Mouse (Mus musculus): ENCODE measurements at regions not wholly inside any gene's neighbourhood (a gene's known extent, or its start where the extent isn't known, plus 50 kb on each side); places are given as distances from the start of the nearest gene placed in this dataset.

- peak; percentile 18; the same call in 1 of the 2 replicates for ATAC-seq (ENCODE audit: insufficient number of reproducible peaks, insufficient read depth, low FRiP score, low TSS enrichment, low read depth)
- Histone ChIP-seq H3K9me3 (no peaks in the 10 kb centered on the region), H3K4me3 (no peak overlapping the region), H3K4me2 (peak overlapping the region; percentile 48), H3K27ac (peak overlapping the region; percentile 88), H3K27me3 (no peaks in the 10 kb centered on the region), H3K36me3 (no peaks in the 10 kb centered on the region), H3K4me1 (peaks cover 54% of the 10 kb centered on the region), H3K9ac (no peak overlapping the region)
- WGBS = 11% methylated on average over 7 of the region's 7 CpGs
Measured at GRCm38 (mm10) chr16:15052389-15052923, 146.1 kb downstream of the Efcab1 start.

GRCm38 (mm10) chr16:15052924-15053793 is 146.8 kb downstream of the Efcab1 start:
- H3K9ac ChIP-seq = no peak overlapping the region
- no peaks in the 10 kb centered on the region for H3K9me3 ChIP-seq
- ATAC-seq (ENCODE audit: insufficient number of reproducible peaks, insufficient read depth, low FRiP score, low TSS enrichment, low read depth) = peak; percentile 88
- peaks cover 54% of the 10 kb centered on the region for H3K4me1 ChIP-seq
- H3K36me3 ChIP-seq = no peaks in the 10 kb centered on the region
- H3K4me3 ChIP-seq = no peak overlapping the region
- peak overlapping the region; percentile 48 for H3K4me2 ChIP-seq
- H3K27ac ChIP-seq = peak overlapping the region; percentile 88
- H3K27me3 ChIP-seq = no peaks in the 10 kb centered on the region
- WGBS = 3% methylated on average over 16 of the region's 16 CpGs

GRCm38 (mm10) chr16:15053840-15054239 is 147.4 kb downstream of the Efcab1 start:
- H3K4me1 ChIP-seq = peaks cover 54% of the 10 kb centered on the region
- H3K4me2 ChIP-seq = peak overlapping the region; percentile 48; the same call in 1 of the 2 replicates
- no peak overlapping the region for H3K9ac ChIP-seq
- no peaks in the 10 kb centered on the region for H3K9me3 ChIP-seq
- WGBS = 3% methylated on average over 4 of the region's 4 CpGs
- no peaks in the 10 kb centered on the region for H3K27me3 ChIP-seq
- no peaks in the 10 kb centered on the region for H3K36me3 ChIP-seq
- H3K4me3 ChIP-seq = no peak overlapping the region
- no peak for ATAC-seq (ENCODE audit: insufficient number of reproducible peaks, insufficient read depth, low FRiP score, low TSS enrichment, low read depth)
- H3K27ac ChIP-seq = peak overlapping the region; percentile 88

- no peak overlapping the region for H3K4me3 ChIP-seq
- ATAC-seq (ENCODE audit: insufficient number of reproducible peaks, insufficient read depth, low FRiP score, low TSS enrichment, low read depth) = no peak; the same call in 1 of the 2 replicates
- peaks cover 54% of the 10 kb centered on the region for H3K4me1 ChIP-seq
- H3K27me3 ChIP-seq = no peaks in the 10 kb centered on the region
- H3K27ac ChIP-seq = peak overlapping the region; percentile 88
- no peak overlapping the region for H3K4me2 ChIP-seq
- no peaks in the 10 kb centered on the region for H3K9me3 ChIP-seq
- H3K36me3 ChIP-seq = no peaks in the 10 kb centered on the region
- WGBS = 15% methylated on average over 5 of the region's 5 CpGs
- H3K9ac ChIP-seq = no peak overlapping the region
Measured at GRCm38 (mm10) chr16:15054306-15055001, 148.0 kb downstream of the Efcab1 start.

- Histone ChIP-seq H3K4me2 (no peak overlapping the region), H3K27ac (peak overlapping the region; percentile 66; the same call in 1 of the 2 replicates), H3K9ac (no peak overlapping the region), H3K4me3 (no peak overlapping the region), H3K9me3 (no peaks in the 10 kb centered on the region), H3K27me3 (no peaks in the 10 kb centered on the region), H3K36me3 (no peaks in the 10 kb centered on the region), H3K4me1 (peaks cover 54% of the 10 kb centered on the region)
- WGBS = 72% methylated on average over 5 of the region's 5 CpGs
- no peak for ATAC-seq (ENCODE audit: insufficient number of reproducible peaks, insufficient read depth, low FRiP score, low TSS enrichment, low read depth)
Measured at GRCm38 (mm10) chr16:15055697-15056096, 149.3 kb downstream of the Efcab1 start.

GRCm38 (mm10) chr16:15070485-15070960 is 164.1 kb downstream of the Efcab1 start:
- no peaks in the 10 kb centered on the region for H3K36me3 ChIP-seq
- H3K4me1 ChIP-seq = no peaks in the 10 kb centered on the region
- 58% methylated on average over 7 of the region's 7 CpGs for WGBS
- H3K27ac ChIP-seq = no peak overlapping the region
- H3K4me3 ChIP-seq = no peak overlapping the region
- no peak overlapping the region for H3K4me2 ChIP-seq
- H3K27me3 ChIP-seq = no peaks in the 10 kb centered on the region
- H3K9ac ChIP-seq = no peak overlapping the region
- no peak for ATAC-seq (ENCODE audit: insufficient number of reproducible peaks, insufficient read depth, low FRiP score, low TSS enrichment, low read depth)
- no peaks in the 10 kb centered on the region for H3K9me3 ChIP-seq

GRCm38 (mm10) chr16:15074407-15074806 is 168.0 kb downstream of the Efcab1 start:
- H3K36me3 ChIP-seq = no peaks in the 10 kb centered on the region
- H3K9ac ChIP-seq = no peak overlapping the region
- H3K4me1 ChIP-seq = no peaks in the 10 kb centered on the region
- ATAC-seq (ENCODE audit: insufficient number of reproducible peaks, insufficient read depth, low FRiP score, low TSS enrichment, low read depth) = no peak
- H3K27me3 ChIP-seq = no peaks in the 10 kb centered on the region
- no peak overlapping the region for H3K4me3 ChIP-seq
- no peak overlapping the region for H3K4me2 ChIP-seq
- H3K27ac ChIP-seq = no peak overlapping the region
- peaks cover 5% of the 10 kb centered on the region; the same call in 1 of the 2 replicates for H3K9me3 ChIP-seq

GRCm38 (mm10) chr16:15083692-15084091 is 177.3 kb downstream of the Efcab1 start:
- no peak for ATAC-seq (ENCODE audit: insufficient number of reproducible peaks, insufficient read depth, low FRiP score, low TSS enrichment, low read depth)
- 24% methylated on average over 3 of the region's 3 CpGs for WGBS
- H3K4me1 ChIP-seq = peaks cover 22% of the 10 kb centered on the region
- H3K4me3 ChIP-seq = no peak overlapping the region
- H3K9me3 ChIP-seq = no peaks in the 10 kb centered on the region
- H3K36me3 ChIP-seq = no peaks in the 10 kb centered on the region
- H3K4me2 ChIP-seq = peak overlapping the region; percentile 71
- no peak overlapping the region for H3K9ac ChIP-seq
- no peaks in the 10 kb centered on the region for H3K27me3 ChIP-seq
- H3K27ac ChIP-seq = peak overlapping the region; percentile 97

- H3K9me3 ChIP-seq = no peaks in the 10 kb centered on the region
- peak overlapping the region; percentile 97 for H3K27ac ChIP-seq
- peak overlapping the region; percentile 71 for H3K4me2 ChIP-seq
- peak overlapping the region; percentile 50 for H3K4me3 ChIP-seq
- no peaks in the 10 kb centered on the region for H3K27me3 ChIP-seq
- peak overlapping the region; percentile 74 for H3K9ac ChIP-seq
- H3K36me3 ChIP-seq = no peaks in the 10 kb centered on the region
- WGBS = 10% methylated on average over 10 of the region's 10 CpGs
- ATAC-seq (ENCODE audit: insufficient number of reproducible peaks, insufficient read depth, low FRiP score, low TSS enrichment, low read depth) = peak; percentile 52
- H3K4me1 ChIP-seq = peaks cover 22% of the 10 kb centered on the region
Measured at GRCm38 (mm10) chr16:15084147-15084752, 177.8 kb downstream of the Efcab1 start.

GRCm38 (mm10) chr16:15084753-15085728 is 178.6 kb downstream of the Efcab1 start:
- Histone ChIP-seq H3K27me3 (no peaks in the 10 kb centered on the region), H3K4me3 (peak overlapping the region; percentile 50), H3K27ac (peak overlapping the region; percentile 97), H3K4me2 (peak overlapping the region; percentile 71), H3K4me1 (peaks cover 22% of the 10 kb centered on the region), H3K36me3 (no peaks in the 10 kb centered on the region), H3K9me3 (no peaks in the 10 kb centered on the region), H3K9ac (peak overlapping the region; percentile 74)
- peak; percentile 88 for ATAC-seq (ENCODE audit: insufficient number of reproducible peaks, insufficient read depth, low FRiP score, low TSS enrichment, low read depth)
- WGBS = under 1% methylated on average over 56 of the region's 56 CpGs
